Mouse (Mus musculus): ENCODE results near the gene Top2a. TPM values are rescaled to one million over a fixed set of nuclear protein-coding genes. Genes with fewer than 3 reads are reported as not detected.

Top2a gene
- polyA plus RNA-seq, 1 experiment from 2014 or later, result 18.3 TPM

DNA sequence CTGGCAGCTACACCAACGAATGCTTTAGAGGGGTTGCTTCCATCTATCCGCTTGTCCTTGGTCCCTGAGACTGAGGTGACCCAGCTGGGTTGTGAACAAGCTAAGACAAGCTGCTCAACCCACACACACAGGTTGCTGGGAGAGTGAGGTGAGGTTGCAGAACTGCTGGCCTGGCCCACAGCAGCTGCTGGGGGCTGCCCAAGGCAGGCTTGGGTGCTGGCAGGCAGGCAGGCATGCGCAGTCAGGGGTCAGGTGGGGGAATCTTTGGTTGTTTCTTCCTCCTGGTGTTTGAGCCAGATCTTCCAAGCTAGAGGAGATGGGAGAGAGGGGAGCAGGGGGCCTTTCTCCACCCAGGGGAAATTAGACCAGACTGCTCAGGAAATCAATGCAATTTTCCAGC, 36.4 kb upstream of the Top2a start:
- H3K27me3 ChIP-seq (ENCODE audit: control insufficient read depth, insufficient read depth, low read length), result no peaks in the 10 kb centered on the region
- H3K4me3 ChIP-seq (ENCODE audit: low read depth, low read length), result no peak overlapping the region
- no peaks in the 10 kb centered on the region for H3K9me3 ChIP-seq (ENCODE audit: control insufficient read depth, low read length)
- H3K36me3 ChIP-seq (ENCODE audit: control insufficient read depth, insufficient read depth, low read length), result no peaks in the 10 kb centered on the region
- H3K4me2 ChIP-seq (ENCODE audit: low read depth, low read length), result no peak overlapping the region
- H3K27ac ChIP-seq (ENCODE audit: low read depth, low read length), result no peak overlapping the region
- no peak overlapping the region for H3K9ac ChIP-seq (replicated peaks; ENCODE audit: low read depth, low read length)
- 86% methylated on average over 3 of the region's 3 CpGs for WGBS
- no peak for ATAC-seq (ENCODE audit: low read depth)
- peaks cover 5% of the 10 kb centered on the region for H3K4me1 ChIP-seq (ENCODE audit: control insufficient read depth, insufficient read depth, low read length)

GRCm38 (mm10) chr11:99055571-99056452, 31.8 kb upstream of the Top2a start:
- ATAC-seq (ENCODE audit: low read depth), result no peak; the same call in 1 of the 2 replicates
- H3K36me3 ChIP-seq (ENCODE audit: control insufficient read depth, insufficient read depth, low read length), result no peaks in the 10 kb centered on the region
- no peaks in the 10 kb centered on the region for H3K27me3 ChIP-seq (ENCODE audit: control insufficient read depth, insufficient read depth, low read length)
- no peak overlapping the region for H3K4me2 ChIP-seq (ENCODE audit: low read depth, low read length)
- WGBS, result 6% methylated on average over 8 of the region's 8 CpGs
- H3K4me1 ChIP-seq (ENCODE audit: control insufficient read depth, insufficient read depth, low read length), result peaks cover 8% of the 10 kb centered on the region
- no peak overlapping the region for H3K9ac ChIP-seq (replicated peaks; ENCODE audit: low read depth, low read length)
- H3K27ac ChIP-seq (ENCODE audit: low read depth, low read length), result no peak overlapping the region
- no peak overlapping the region for H3K4me3 ChIP-seq (ENCODE audit: low read depth, low read length)
- no peaks in the 10 kb centered on the region for H3K9me3 ChIP-seq (ENCODE audit: control insufficient read depth, low read length)

GRCm38 (mm10) chr11:99055143-99055542, 31.2 kb upstream of the Top2a start:
- peaks cover 8% of the 10 kb centered on the region for H3K4me1 ChIP-seq (ENCODE audit: control insufficient read depth, insufficient read depth, low read length)
- no peaks in the 10 kb centered on the region for H3K36me3 ChIP-seq (ENCODE audit: control insufficient read depth, insufficient read depth, low read length)
- H3K4me2 ChIP-seq (ENCODE audit: low read depth, low read length), result no peak overlapping the region
- H3K9ac ChIP-seq (replicated peaks; ENCODE audit: low read depth, low read length), result no peak overlapping the region
- 52% methylated on average over 4 of the region's 4 CpGs for WGBS
- no peaks in the 10 kb centered on the region for H3K9me3 ChIP-seq (ENCODE audit: control insufficient read depth, low read length)
- no peaks in the 10 kb centered on the region for H3K27me3 ChIP-seq (ENCODE audit: control insufficient read depth, insufficient read depth, low read length)
- H3K27ac ChIP-seq (ENCODE audit: low read depth, low read length), result no peak overlapping the region
- no peak overlapping the region for H3K4me3 ChIP-seq (ENCODE audit: low read depth, low read length)
- no peak for ATAC-seq (ENCODE audit: low read depth)

- no peaks in the 10 kb centered on the region for H3K9me3 ChIP-seq (ENCODE audit: control insufficient read depth, low read length)
- no peak overlapping the region for H3K9ac ChIP-seq (replicated peaks; ENCODE audit: low read depth, low read length)
- H3K36me3 ChIP-seq (ENCODE audit: control insufficient read depth, insufficient read depth, low read length), result no peaks in the 10 kb centered on the region
- no peak overlapping the region for H3K4me2 ChIP-seq (ENCODE audit: low read depth, low read length)
- no peaks in the 10 kb centered on the region for H3K4me1 ChIP-seq (ENCODE audit: control insufficient read depth, insufficient read depth, low read length)
- no peaks in the 10 kb centered on the region for H3K27me3 ChIP-seq (ENCODE audit: control insufficient read depth, insufficient read depth, low read length)
- peak overlapping the region; percentile 55; the same call in 1 of the 2 replicates for H3K27ac ChIP-seq (ENCODE audit: low read depth, low read length)
- WGBS, result 78% methylated on average over 2 of the region's 2 CpGs
- no peak overlapping the region for H3K4me3 ChIP-seq (ENCODE audit: low read depth, low read length)
- ATAC-seq (ENCODE audit: low read depth), result no peak
Measured at GRCm38 (mm10) chr11:99047643-99048042, 23.7 kb upstream of the Top2a start.

DNA sequence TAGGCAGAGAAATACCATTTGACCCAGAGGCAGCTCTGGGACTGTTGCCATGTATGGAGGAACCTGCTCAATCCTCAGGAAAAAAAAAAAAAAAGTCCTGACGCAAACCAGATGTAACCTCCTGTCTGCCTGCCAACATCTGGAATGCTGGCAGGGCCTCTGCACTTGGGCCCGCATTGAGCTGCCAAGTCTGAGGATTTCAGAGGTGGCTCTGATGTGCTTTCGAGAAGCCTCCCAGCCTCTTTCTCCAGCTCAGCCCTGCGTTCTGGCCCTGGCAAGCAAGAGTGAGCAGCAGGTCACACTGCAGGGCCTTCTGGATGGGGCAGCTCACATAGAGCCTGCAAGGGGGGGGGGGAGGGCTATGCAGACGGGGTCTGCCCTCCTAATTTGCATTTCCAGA, 23.1 kb upstream of the Top2a start:
- WGBS, result 55% methylated on average over 5 of the region's 5 CpGs
- Histone ChIP-seq H3K9me3 (ENCODE audit: control insufficient read depth, low read length) (no peaks in the 10 kb centered on the region), H3K4me1 (ENCODE audit: control insufficient read depth, insufficient read depth, low read length) (no peaks in the 10 kb centered on the region), H3K9ac (replicated peaks; ENCODE audit: low read depth, low read length) (no peak overlapping the region), H3K27ac (ENCODE audit: low read depth, low read length) (peak overlapping the region; percentile 55; the same call in 1 of the 2 replicates), H3K27me3 (ENCODE audit: control insufficient read depth, insufficient read depth, low read length) (no peaks in the 10 kb centered on the region), H3K36me3 (ENCODE audit: control insufficient read depth, insufficient read depth, low read length) (no peaks in the 10 kb centered on the region), H3K4me3 (ENCODE audit: low read depth, low read length) (no peak overlapping the region), H3K4me2 (ENCODE audit: low read depth, low read length) (no peak overlapping the region)
- no peak for ATAC-seq (ENCODE audit: low read depth)

DNA sequence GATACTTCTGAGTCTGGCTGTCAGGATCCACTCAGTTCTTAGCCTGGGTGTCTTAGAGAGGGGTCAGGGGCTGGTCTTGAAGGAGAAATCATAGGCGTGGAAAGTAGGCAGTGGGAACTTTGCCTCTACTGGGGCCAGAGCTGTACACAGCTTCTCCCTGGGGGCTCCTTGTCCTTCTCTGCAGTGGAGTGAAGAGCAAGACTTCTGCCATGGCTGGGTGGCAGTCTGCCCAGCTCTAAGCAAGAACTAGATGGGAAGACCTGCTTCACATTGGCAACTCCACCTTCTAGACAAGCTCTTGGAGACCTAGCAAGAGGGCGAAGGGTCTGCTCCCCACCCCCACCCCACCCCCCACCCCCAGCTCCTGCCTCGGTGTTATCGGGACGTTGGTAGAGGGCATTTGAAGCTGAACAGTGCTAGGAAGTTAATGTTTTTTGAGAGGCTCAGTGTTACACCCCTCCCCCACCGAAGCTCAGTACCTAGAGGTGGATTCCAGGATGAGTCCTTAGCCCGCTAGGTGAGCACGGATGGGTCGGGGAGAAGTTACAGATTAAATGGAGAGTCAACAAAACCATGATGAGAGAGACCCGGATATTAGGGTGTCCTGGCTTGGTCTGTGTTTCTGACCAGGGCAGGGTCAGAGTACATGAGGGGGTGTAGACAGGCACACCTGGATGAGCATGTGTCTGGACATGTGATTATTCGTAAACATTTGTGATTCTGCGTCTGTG, 21.3 kb upstream of the Top2a start:
- Histone ChIP-seq H3K4me1 (ENCODE audit: control insufficient read depth, insufficient read depth, low read length) (peaks cover 5% of the 10 kb centered on the region; the same call in 1 of the 2 replicates), H3K27ac (ENCODE audit: low read depth, low read length) (no peak overlapping the region), H3K9ac (replicated peaks; ENCODE audit: low read depth, low read length) (no peak overlapping the region), H3K4me3 (ENCODE audit: low read depth, low read length) (no peak overlapping the region), H3K4me2 (ENCODE audit: low read depth, low read length) (no peak overlapping the region), H3K36me3 (ENCODE audit: control insufficient read depth, insufficient read depth, low read length) (no peaks in the 10 kb centered on the region), H3K9me3 (ENCODE audit: control insufficient read depth, low read length) (no peaks in the 10 kb centered on the region), H3K27me3 (ENCODE audit: control insufficient read depth, insufficient read depth, low read length) (no peaks in the 10 kb centered on the region)
- ATAC-seq (ENCODE audit: low read depth), result no peak
- WGBS, result 93% methylated on average over 12 of the region's 12 CpGs

- H3K4me1 ChIP-seq (ENCODE audit: control insufficient read depth, insufficient read depth, low read length), result peaks cover 5% of the 10 kb centered on the region; the same call in 1 of the 2 replicates
- ATAC-seq (ENCODE audit: low read depth), result no peak
- no peaks in the 10 kb centered on the region for H3K36me3 ChIP-seq (ENCODE audit: control insufficient read depth, insufficient read depth, low read length)
- H3K27ac ChIP-seq (ENCODE audit: low read depth, low read length), result no peak overlapping the region
- H3K9ac ChIP-seq (replicated peaks; ENCODE audit: low read depth, low read length), result no peak overlapping the region
- 93% methylated on average over 5 of the region's 5 CpGs for WGBS
- H3K4me2 ChIP-seq (ENCODE audit: low read depth, low read length), result no peak overlapping the region
- no peak overlapping the region for H3K4me3 ChIP-seq (ENCODE audit: low read depth, low read length)
- H3K27me3 ChIP-seq (ENCODE audit: control insufficient read depth, insufficient read depth, low read length), result no peaks in the 10 kb centered on the region
- H3K9me3 ChIP-seq (ENCODE audit: control insufficient read depth, low read length), result no peaks in the 10 kb centered on the region
Measured at GRCm38 (mm10) chr11:99044306-99044705, 20.3 kb upstream of the Top2a start.

- H3K4me3 ChIP-seq (ENCODE audit: low read depth, low read length), result no peak overlapping the region
- H3K27ac ChIP-seq (ENCODE audit: low read depth, low read length), result no peak overlapping the region
- H3K4me1 ChIP-seq (ENCODE audit: control insufficient read depth, insufficient read depth, low read length), result peaks cover 5% of the 10 kb centered on the region; the same call in 1 of the 2 replicates
- no peak overlapping the region for H3K4me2 ChIP-seq (ENCODE audit: low read depth, low read length)
- H3K27me3 ChIP-seq (ENCODE audit: control insufficient read depth, insufficient read depth, low read length), result no peaks in the 10 kb centered on the region
- WGBS, result 85% methylated on average over 6 of the region's 6 CpGs
- no peak overlapping the region for H3K9ac ChIP-seq (replicated peaks; ENCODE audit: low read depth, low read length)
- ATAC-seq (ENCODE audit: low read depth), result no peak
- H3K36me3 ChIP-seq (ENCODE audit: control insufficient read depth, insufficient read depth, low read length), result no peaks in the 10 kb centered on the region
- H3K9me3 ChIP-seq (ENCODE audit: control insufficient read depth, low read length), result no peaks in the 10 kb centered on the region
Measured at GRCm38 (mm10) chr11:99043632-99044031, 19.6 kb upstream of the Top2a start.
